Mouse (Mus musculus) fat pad, adult 2 months (tissue): ENCODE results near the gene Arpc3.
A peak's percentile ranks its signal among the peaks of the same experiment; 100 is the strongest.

Source experiments
- DNase-seq: peaks from one replicate; pipeline ENCODE4 v3.0.0-alpha.2; 2011; ENCODE audit warnings: low read depth, low spot score; ENCODE audit errors: extremely low read depth

Arpc3 gene

GRCm38 (mm10) chr5:122391786-122392180 is at the start of gene Arpc3:
Arpc3 (plus strand) TSS chr5:122391878.
- peak; percentile 25 for DNase-seq

- no peak for DNase-seq
These were observed 48.8 kb upstream of the Arpc3 start for GRCm38 (mm10) chr5:122342874-122343273.

DNA sequence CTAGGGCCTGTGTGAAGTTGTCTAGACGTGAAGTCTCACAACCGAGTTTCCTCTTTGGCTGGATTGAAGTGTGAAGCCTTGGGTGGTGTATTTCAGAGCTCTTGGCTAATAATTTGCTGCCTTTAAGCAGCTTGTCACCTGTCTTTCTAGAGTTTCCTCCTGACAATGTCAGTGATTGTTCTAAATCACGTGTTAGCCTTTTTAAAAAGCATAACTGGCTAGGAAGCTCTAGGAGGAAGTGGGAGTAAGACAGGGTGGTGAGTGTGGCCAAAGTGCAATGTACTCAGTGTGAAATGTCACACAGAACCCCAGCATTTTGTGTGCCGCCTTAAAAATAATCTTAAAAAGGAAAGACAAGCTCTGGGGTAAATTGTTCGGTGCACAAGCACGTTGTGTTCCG is 47.9 kb upstream of the Arpc3 start:
- DNase-seq, result no peak

- DNase-seq, result no peak
These were observed 47.4 kb upstream of the Arpc3 start for GRCm38 (mm10) chr5:122344260-122344659.

- DNase-seq, result no peak
These were observed 45.9 kb upstream of the Arpc3 start for GRCm38 (mm10) chr5:122345777-122346176.

DNA sequence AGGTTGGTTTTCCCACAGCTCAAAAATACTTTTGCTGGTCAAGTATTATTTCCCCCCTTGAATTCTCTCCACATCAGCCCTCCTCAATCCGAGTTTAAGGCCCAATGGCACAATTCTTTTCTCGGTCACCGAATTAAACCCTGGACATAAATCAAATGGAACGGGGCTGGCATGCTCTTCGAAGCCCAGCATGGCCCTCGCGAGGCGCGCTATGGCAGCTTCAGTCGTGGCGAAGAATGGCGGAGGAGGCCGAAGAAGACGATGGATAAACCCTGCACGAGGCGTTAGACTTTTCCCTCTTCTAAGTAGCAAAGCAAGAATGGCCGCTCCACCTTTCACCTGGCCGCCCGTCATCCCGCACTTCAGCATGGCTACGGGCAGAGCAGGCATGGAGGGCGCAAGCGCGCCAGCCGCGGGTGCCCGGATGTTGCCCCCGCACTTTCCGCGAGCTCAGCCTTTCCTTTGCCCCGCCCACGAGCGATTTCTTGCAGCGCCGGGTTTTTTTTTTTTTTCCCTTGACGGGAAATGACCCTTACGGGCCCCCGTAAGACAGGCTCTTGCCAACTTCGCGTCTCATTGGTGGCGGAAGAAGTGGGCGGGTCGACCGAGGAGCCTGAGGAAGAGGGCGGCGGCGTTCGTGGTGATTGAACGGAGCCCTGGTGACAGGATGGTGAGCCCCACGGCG is 37.7 kb upstream of the Arpc3 start, which contains the start of the genes Rad9b and Vps29:
Rad9b (minus strand) TSS at position 427 of the 685 bp plus-strand sequence.
Vps29 (plus strand) TSS at position 563 of the 685 bp plus-strand sequence.
- DNase-seq, result peak; percentile 74

- DNase-seq, result no peak
These were observed 37.1 kb upstream of the Arpc3 start for GRCm38 (mm10) chr5:122354492-122355067.

DNA sequence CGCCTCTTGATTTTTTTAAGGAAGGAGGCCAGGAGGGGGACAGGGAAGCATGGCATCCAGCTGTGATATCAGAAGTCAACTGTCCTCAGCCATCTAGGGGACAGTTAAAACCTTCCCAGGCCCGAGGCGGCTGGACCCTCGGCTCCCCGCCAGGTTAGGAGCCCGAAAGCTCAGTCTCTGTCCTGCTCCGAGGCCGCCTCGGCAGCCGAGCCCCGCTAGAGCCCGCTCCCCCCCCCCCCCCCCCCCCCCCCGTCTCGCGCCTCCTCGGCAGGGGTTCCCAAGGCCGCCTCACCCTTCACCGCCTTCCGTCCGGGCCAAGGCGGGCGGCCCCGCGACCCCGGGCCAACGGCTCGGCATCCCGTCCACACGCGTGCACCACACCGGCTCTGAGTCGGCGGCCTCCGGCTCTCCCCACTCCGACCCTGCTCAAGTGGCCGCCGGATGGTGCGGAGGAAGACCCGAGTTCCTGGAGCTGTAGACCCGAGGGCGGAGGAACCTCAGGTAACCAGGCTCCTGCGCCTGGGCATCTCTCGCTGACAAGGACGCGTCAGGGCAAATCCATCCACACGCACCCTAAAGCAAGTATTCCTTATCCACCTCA is 20.0 kb upstream of the Arpc3 start, which contains the start of gene Gpn3:
Gpn3 (plus strand) TSS at position 286 of the 601 bp plus-strand sequence.
- no peak for DNase-seq

GRCm38 (mm10) chr5:122372192-122372769 is 19.4 kb upstream of the Arpc3 start, which contains the start of gene Fam216a:
Fam216a (minus strand) TSS chr5:122372364.
- DNase-seq, result peak; percentile 83

GRCm38 (mm10) chr5:122372878-122373277 is 18.8 kb upstream of the Arpc3 start:
- DNase-seq, result no peak

DNA sequence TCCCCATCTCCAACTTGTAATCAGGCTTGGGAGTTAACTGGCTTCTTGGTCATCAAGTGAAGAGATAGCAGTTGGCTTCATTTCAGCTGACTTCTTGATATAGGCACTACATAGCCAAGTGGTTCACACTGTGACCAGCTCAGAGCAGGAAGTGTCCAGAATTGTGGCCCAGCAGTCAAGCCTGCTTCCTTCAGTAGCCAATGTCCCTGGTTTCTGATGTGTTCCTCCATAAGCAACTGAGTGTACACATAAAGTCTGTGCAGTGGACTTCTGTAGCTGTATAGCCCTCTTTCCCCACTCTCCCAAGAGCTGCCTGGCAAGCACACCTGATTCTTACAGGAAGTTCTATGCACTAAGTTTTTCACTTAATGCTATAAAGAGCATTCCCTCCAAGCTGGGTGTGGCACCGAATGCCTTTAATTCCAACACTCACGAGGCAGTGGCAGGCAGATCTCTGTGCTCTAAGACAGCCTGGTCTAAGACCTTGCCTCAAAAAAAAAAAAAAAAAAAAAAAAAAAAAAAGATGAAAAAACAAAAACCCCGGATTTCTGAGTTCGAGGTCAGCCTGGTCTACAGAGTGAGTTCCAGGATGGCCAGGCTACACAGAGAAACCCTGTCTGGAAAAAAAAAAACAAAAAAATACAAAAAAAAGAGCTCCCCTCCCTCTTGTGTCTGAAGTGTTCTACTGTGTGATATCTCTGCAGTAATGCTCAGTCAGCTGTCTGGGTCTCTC is 14.4 kb upstream of the Arpc3 start:
- DNase-seq, result no peak

DNA sequence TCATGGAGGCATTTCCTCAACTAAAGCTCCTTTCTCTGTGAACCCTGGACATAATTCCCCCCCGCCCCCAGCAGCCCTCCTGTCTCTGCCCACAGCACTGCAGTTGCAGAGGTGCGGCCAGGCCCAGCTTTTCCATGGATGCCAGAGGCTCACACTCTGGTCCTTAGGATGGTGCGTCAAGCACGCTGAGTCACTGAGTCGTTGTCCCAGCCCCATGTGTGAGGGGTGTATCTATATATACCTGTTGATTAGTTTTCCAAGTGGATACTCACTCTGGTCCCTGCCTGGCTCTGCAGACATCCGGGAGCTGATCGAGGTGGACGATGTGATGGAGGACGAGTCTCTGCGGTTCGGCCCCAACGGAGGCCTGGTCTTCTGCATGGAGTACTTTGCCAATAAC is 13.5 kb upstream of the Arpc3 start:
- DNase-seq, result no peak

- no peak for DNase-seq
These were observed 12.1 kb upstream of the Arpc3 start for GRCm38 (mm10) chr5:122379374-122380155.

DNA sequence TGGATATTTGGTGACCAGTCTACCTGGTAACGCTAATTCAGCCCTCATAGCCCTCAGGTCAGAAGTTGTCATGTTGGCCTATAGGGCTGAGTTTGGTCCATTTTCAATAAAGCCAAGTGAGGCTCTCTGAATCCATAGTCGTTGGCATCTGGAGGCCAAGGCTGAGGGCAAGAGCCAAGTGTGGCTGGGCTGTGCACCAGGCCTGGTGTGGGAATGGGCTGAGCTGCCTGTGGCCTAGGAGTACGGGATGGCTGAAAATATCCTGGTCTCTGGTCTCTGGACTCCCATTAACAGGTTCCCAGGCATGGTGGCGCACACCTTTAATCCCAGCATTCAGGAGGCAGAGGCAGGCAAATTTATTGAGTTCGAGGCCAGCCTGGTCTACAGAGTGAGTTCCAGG is 1.7 kb upstream of the Arpc3 start:
- no peak for DNase-seq

- no peak for DNase-seq
These were observed 1.0 kb upstream of the Arpc3 start for GRCm38 (mm10) chr5:122390671-122391070.

GRCm38 (mm10) chr5:122391178-122391785 is 396 bp upstream of the Arpc3 start:
- no peak for DNase-seq

- no peak for DNase-seq
These were observed 738 bp downstream of the Arpc3 start for GRCm38 (mm10) chr5:122392227-122393004.

DNA sequence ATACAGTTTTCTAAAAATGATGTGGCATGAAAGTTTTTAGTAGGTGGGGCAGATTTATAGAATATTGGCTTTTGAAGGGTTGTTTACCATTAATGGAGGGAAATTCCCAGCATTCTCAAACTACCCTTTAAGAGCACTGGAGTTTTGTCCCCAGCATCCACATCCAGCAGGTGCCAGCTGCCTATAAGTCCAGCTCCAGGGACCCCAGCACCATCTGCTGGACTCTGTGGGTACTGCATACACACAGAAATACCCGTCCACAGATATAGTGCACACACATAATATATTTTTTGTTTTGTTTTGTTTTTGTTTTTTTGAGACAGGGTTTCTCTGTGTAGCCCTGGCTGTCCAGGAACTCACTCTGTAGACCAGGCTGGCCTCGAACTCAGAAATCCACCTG is 2.2 kb downstream of the Arpc3 start:
- no peak for DNase-seq

DNA sequence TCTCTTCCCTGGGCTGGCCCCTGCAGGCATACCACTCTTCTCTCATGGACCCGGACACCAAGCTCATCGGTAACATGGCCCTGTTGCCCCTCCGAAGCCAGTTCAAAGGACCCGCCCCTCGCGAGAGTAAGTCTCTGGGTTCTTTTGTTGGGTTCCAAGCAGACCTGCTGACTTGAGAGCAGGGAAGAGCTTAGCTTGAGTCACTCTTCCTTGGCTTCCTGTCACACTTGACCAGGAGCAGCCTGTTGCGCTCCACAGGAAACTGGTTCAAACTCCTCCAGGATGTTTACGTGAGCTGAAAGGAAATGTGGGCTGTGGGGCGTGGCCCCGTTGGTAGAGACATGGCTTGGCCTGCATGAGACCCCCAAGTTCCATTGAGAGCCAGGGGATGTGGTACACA is 5.1 kb downstream of the Arpc3 start:
- DNase-seq, result no peak
